Mouse (Mus musculus) natural killer cell, adult 2 months (primary cell): ENCODE measurements around the gene Icam4.
"Not testable (repeated sequence)": the region's sequence is repeated elsewhere in the genome, so short reads cannot be mapped to it uniquely, and the experiment has no call there.

Source experiments
- DNase-seq, 2 experiments: peaks; one replicate each; pipeline ENCODE4 v3.0.0; 2022; ENCODE audit warnings: low spot score in 2 of 2

Gene Icam4

GRCm38 (mm10) chr9:21034481-21035085 lies 5.4 kb downstream of the Icam4 start:
- DNase-seq, result no peak

- no peak for DNase-seq
Observed at GRCm38 (mm10) chr9:21035586-21035985, 6.4 kb downstream of the Icam4 start.

- DNase-seq, result no peak
Observed at GRCm38 (mm10) chr9:21036161-21036560, 7.0 kb downstream of the Icam4 start.

- DNase-seq, result no peak
Observed at GRCm38 (mm10) chr9:21036666-21037065, 7.5 kb downstream of the Icam4 start.

- no peak for DNase-seq
Observed at GRCm38 (mm10) chr9:21037481-21037891, 8.3 kb downstream of the Icam4 start.

GRCm38 (mm10) chr9:21039779-21040178 lies 10.6 kb downstream of the Icam4 start:
- DNase-seq, result no peak

GRCm38 (mm10) chr9:21041308-21041707 lies 12.1 kb downstream of the Icam4 start:
- no peak for DNase-seq

GRCm38 (mm10) chr9:21043563-21043962 lies 14.4 kb downstream of the Icam4 start:
- DNase-seq, result no peak

GRCm38 (mm10) chr9:21044785-21045184 lies 15.6 kb downstream of the Icam4 start:
- DNase-seq, result not testable (repeated sequence)

- no peak for DNase-seq
Observed at GRCm38 (mm10) chr9:21045235-21045634, 16.1 kb downstream of the Icam4 start.

- no peak for DNase-seq
Observed at GRCm38 (mm10) chr9:21051578-21051977, 22.4 kb downstream of the Icam4 start.

- DNase-seq, result no peak
Observed at GRCm38 (mm10) chr9:21062928-21063327, 33.8 kb downstream of the Icam4 start.

GRCm38 (mm10) chr9:21067006-21067684 lies 38.0 kb downstream of the Icam4 start, which contains the start of gene Zglp1:
Gene Zglp1 (minus strand): TSS chr9:21067093.
- no peak for DNase-seq

GRCm38 (mm10) chr9:21072641-21073040 lies 43.5 kb downstream of the Icam4 start:
- DNase-seq, result no peak

GRCm38 (mm10) chr9:21073044-21073840 lies 44.1 kb downstream of the Icam4 start, which contains the start of the genes Gm49373 and Fdx1l:
Gene Gm49373 (minus strand): TSS chr9:21073096.
Gene Fdx1l (minus strand): TSS chr9:21073614.
- DNase-seq, result peak; percentile 80 to 82

GRCm38 (mm10) chr9:21074173-21074572 lies 45.0 kb downstream of the Icam4 start:
- DNase-seq, result no peak

GRCm38 (mm10) chr9:21075625-21076024 lies 46.5 kb downstream of the Icam4 start:
- DNase-seq, result no peak
